Mouse (Mus musculus) liver, postnatal 0 days (tissue): ENCODE measurements around the gene Zfp575. TPM values are rescaled to one million over a fixed set of nuclear protein-coding genes. Genes with fewer than 3 reads are reported as not detected.
A peak's percentile ranks its signal among the peaks of the same experiment; 100 is the strongest.

Source experiments
- ATAC-seq: fragments of 200-750 bp; cut with Nextera tagmentation; 2 replicates; pipeline ENCODE4 v1.8.0; 2017; ENCODE audit warnings: mild to moderate bottlenecking, moderate library complexity
- DNase-seq: peaks from one replicate; pipeline ENCODE4 v3.0.0-alpha.2; 2016
- H3K27ac ChIP-seq: fragments of 300-500 bp; sonication (generic); 2 replicates; pipeline ENCODE4 v1.5.1; 2014; ENCODE audit warnings: antibody characterized with exemption, moderate library complexity, mild to moderate bottlenecking, low read depth
- H3K27me3 ChIP-seq: fragments of 300-500 bp; sonication (generic); 2 replicates; pipeline ENCODE4 v1.6.1; 2014; ENCODE audit warnings: low read length, control low read depth, mixed read lengths; ENCODE audit not compliant: insufficient read depth
- H3K36me3 ChIP-seq: fragments of 300-500 bp; sonication (generic); replicated peaks from 2 replicates; pipeline ENCODE4 v1.6.1; 2014; ENCODE audit warnings: mild to moderate bottlenecking, control low read depth, low read length, moderate library complexity, mixed read lengths; ENCODE audit not compliant: insufficient read depth
- H3K4me1 ChIP-seq: fragments of 300-500 bp; sonication (generic); 2 replicates; pipeline ENCODE4 v1.6.1; 2014; ENCODE audit warnings: antibody characterized with exemption, mild to moderate bottlenecking, control low read depth; ENCODE audit not compliant: insufficient read depth
- H3K4me2 ChIP-seq: fragments of 300-500 bp; sonication (generic); 2 replicates; pipeline ENCODE4 v1.6.1; 2014; ENCODE audit warnings: low read depth, mild to moderate bottlenecking, low read length, moderate library complexity, mixed read lengths
- H3K4me3 ChIP-seq: fragments of 300-500 bp; sonication (generic); 2 replicates; pipeline ENCODE4 v1.5.1; 2014; ENCODE audit warnings: low read depth, low read length
- H3K9ac ChIP-seq: fragments of 300-500 bp; sonication (generic); replicated peaks from 2 replicates; pipeline ENCODE4 v1.6.1; 2014; ENCODE audit warnings: mild to moderate bottlenecking, moderate library complexity
- H3K9me3 ChIP-seq: fragments of 300-500 bp; sonication (generic); 2 replicates; pipeline ENCODE4 v1.6.1; 2016; ENCODE audit warnings: mild to moderate bottlenecking, control low read depth, low read length, mixed read lengths
- CTCF ChIP-seq: sonication (generic); IDR thresholded peaks from 2 replicates; pipeline ENCODE4 v1.5.1; 2016; ENCODE audit warnings: antibody characterized with exemption, low read depth
- EP300 ChIP-seq: IDR thresholded peaks from 2 replicates; pipeline ENCODE4 v1.6.1; 2016; ENCODE audit warnings: antibody characterized with exemption, low read depth, mild to moderate bottlenecking
- WGBS: fragments of 180-500 bp; shearing (Covaris S2); extraction: QIAGEN DNeasy Blood & Tissue Kit; methylation state at CpG from one replicate; pipeline ENCODE4 v1.1.7; 2014; ENCODE audit not compliant: insufficient replicate concordance; 5-methylcytosine and 5-hydroxymethylcytosine counted together
- polyA plus RNA-seq: library from polyadenylated mRNA; unstranded; fragments of >200 nt; fragmentation: Nextera tagmentation; extraction: Ambion mirVana; gene quantifications from 2 replicates; pipeline ENCODE4 v1.2.1, GENCODE M21; 2015

Gene Zfp575
- polyA plus RNA-seq, 1 experiment from 2014 or later: 0.13 TPM

DNA sequence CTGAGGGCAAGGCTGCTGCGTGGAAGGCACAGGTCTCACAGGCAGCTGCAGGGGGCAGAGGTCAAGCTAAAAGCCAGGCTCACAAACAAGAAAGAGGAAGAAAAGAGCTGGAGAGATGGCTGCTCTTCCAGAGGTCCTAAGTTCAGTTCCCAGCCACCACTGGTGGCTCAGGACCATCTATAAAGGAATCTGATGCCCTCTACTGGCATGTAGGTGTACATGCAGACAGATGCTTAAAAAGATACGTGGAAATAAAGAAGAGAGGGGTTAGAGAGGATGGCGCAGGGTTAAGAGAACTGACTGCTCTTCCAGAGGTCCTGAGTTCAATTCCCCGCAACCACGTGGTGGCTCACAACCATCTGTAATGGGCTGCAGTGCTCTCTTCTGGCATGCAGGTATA, 15.0 kb downstream of the Zfp575 start:
- WGBS: 58% methylated on average over 5 of the region's 5 CpGs

DNA sequence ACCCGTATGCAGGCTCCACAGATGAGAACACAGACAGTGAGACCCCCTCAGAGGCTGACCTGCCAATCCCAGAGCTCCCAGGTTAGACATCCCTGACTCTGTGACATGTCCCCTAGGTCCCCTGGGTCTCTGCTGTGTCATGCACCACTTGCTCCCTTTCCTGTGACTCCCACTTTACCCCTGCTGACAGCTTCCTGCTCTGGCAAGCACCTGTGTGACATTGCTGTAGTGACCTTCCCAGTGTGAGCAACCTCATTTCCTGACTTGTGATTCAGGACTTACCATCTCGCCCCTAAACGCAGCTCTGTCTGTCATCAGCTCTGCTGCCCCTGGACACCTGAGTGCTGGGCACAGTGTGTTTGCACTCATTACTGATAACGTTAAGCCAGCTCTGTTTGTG, 16.4 kb downstream of the Zfp575 start:
- H3K36me3 ChIP-seq: peaks cover 24% of the 10 kb centered on the region
- H3K4me3 ChIP-seq: no peak overlapping the region
- H3K9ac ChIP-seq: no peak overlapping the region
- TF ChIP-seq EP300 (no peak), CTCF (no peak)
- DNase-seq: no peak
- WGBS: 73% methylated on average over 4 of the region's 4 CpGs
- H3K4me1 ChIP-seq: peaks cover 6% of the 10 kb centered on the region; the same call in 1 of the 2 replicates
- no peak for ATAC-seq
- no peak overlapping the region for H3K4me2 ChIP-seq
- H3K9me3 ChIP-seq: no peaks in the 10 kb centered on the region
- H3K27ac ChIP-seq: no peak overlapping the region
- no peaks in the 10 kb centered on the region for H3K27me3 ChIP-seq

More for the DNA sequence above, 15.0 kb downstream of the Zfp575 start:
- H3K27ac ChIP-seq: no peak overlapping the region
- peaks cover 12% of the 10 kb centered on the region for H3K36me3 ChIP-seq
- TF ChIP-seq CTCF (peak; percentile 66), EP300 (no peak)
- no peaks in the 10 kb centered on the region for H3K9me3 ChIP-seq
- H3K4me1 ChIP-seq: peaks cover 6% of the 10 kb centered on the region; the same call in 1 of the 2 replicates
- H3K4me3 ChIP-seq: no peak overlapping the region
- ATAC-seq (no peak), DNase-seq (no peak)
- H3K4me2 ChIP-seq: no peak overlapping the region
- no peaks in the 10 kb centered on the region for H3K27me3 ChIP-seq
- no peak overlapping the region for H3K9ac ChIP-seq

DNA sequence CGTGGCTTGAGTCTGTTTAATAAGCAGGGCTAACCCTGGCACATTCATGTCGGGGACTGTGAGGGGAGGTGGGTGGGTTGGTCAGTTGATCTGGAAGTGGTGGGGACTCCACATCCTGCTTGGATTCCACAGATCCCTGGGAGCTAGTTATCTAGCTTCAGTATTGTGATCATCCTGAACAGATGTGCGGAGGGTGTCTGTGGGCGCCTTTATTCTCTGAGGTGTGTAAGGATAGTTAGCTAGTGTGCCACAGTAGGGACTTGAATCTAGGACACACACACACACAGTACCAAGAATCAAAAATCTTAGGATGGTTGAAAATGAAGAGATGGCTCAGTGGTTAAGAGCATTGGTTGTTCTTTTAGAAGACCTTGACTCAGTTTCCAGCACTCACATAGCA, 18.9 kb downstream of the Zfp575 start:
- TF ChIP-seq CTCF (no peak), EP300 (no peak)
- Histone ChIP-seq H3K27me3 (no peaks in the 10 kb centered on the region), H3K27ac (no peak overlapping the region), H3K9me3 (no peaks in the 10 kb centered on the region), H3K4me1 (peaks cover 1% of the 10 kb centered on the region; the same call in 1 of the 2 replicates), H3K4me2 (no peak overlapping the region), H3K9ac (no peak overlapping the region), H3K36me3 (peaks cover 29% of the 10 kb centered on the region), H3K4me3 (no peak overlapping the region)
- 83% methylated on average over 4 of the region's 4 CpGs for WGBS
- DNase-seq: no peak
- ATAC-seq: no peak

DNA sequence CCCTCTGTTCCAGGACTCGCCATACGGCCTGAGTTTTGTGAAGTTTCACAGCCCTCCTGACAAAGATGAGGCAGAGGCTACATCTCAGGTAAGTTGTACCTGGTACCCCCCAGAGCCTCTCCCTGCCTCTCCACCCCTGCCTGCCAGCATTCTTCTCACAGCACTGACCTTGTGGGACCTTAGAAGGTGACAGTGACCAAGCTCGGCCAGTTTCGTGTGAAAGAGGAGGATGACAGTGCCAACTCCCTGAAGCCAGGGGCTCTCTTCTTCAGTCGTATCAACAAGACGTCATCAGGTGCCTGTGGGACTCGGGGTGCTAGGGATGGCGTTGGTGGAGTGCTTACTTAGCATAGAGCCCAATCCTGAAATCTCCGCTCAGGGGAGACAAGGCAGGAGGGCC, 21.2 kb downstream of the Zfp575 start:
- Histone ChIP-seq H3K36me3 (peaks cover 33% of the 10 kb centered on the region), H3K27ac (no peak overlapping the region), H3K4me1 (no peaks in the 10 kb centered on the region), H3K4me2 (no peak overlapping the region), H3K27me3 (no peaks in the 10 kb centered on the region), H3K9me3 (no peaks in the 10 kb centered on the region), H3K9ac (no peak overlapping the region), H3K4me3 (no peak overlapping the region)
- DNase-seq (no peak), ATAC-seq (no peak)
- WGBS: 90% methylated on average over 9 of the region's 9 CpGs
- TF ChIP-seq CTCF: no peak
- no peak for TF ChIP-seq EP300

DNA sequence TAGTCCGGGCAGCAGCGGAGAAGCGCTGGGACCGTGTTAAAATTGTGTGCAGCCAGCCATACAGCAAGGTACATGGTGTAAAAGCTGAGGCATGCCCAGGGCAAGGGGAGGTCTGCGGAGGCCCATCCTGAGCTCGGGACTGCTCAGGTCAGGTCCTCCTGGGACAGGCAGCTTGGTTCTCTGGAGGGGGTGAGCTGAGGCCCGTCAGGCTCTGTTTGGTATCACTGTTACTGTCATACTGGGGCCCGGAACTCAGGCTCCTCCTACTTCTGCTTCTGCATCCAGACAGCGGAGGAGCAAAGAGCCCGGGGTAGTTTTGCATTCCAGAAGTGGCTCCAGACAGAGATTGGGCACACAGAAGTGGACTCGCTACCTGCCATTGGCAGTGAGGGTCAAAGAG, 21.8 kb downstream of the Zfp575 start:
- Histone ChIP-seq H3K9me3 (no peaks in the 10 kb centered on the region), H3K27me3 (no peaks in the 10 kb centered on the region), H3K4me3 (no peak overlapping the region), H3K36me3 (peaks cover 36% of the 10 kb centered on the region), H3K27ac (no peak overlapping the region), H3K4me2 (no peak overlapping the region), H3K4me1 (no peaks in the 10 kb centered on the region), H3K9ac (no peak overlapping the region)
- 84% methylated on average over 11 of the region's 11 CpGs for WGBS
- ATAC-seq: no peak
- DNase-seq: no peak
- TF ChIP-seq CTCF: no peak

DNA sequence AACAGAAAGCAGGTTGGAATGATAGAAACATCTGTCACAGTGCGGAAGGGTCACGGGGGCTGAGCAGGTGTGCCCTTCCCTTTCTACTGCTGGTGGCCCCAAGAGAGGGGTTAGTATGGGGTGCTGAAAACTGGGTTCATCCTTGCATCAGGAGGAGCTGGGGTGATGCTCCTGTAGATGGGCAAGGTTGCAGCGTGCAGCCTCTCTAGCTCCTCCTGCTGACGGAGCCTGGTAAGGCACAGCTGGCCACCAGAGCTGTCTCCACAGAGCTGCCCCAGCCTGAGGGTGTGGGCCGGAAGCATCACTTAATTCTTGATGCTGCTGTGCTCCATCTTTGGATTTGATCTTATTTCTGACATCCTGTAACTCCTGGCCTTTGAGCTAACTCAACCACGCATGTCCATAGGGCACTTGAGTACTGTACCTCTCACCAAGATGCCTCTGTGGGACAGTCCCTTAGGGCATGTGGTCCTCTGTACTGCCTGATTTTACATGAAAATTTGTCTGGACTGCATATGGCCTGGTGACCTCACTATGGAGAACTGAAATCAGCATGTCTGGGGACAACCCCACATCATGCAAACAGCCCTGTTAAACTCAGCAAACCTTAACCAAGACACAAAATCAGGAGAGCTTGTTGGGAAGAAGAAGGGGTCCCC, 22.7 kb downstream of the Zfp575 start:
- Histone ChIP-seq H3K36me3 (peaks cover 42% of the 10 kb centered on the region), H3K27me3 (no peaks in the 10 kb centered on the region), H3K4me1 (no peaks in the 10 kb centered on the region), H3K27ac (no peak overlapping the region), H3K4me3 (no peak overlapping the region), H3K9ac (no peak overlapping the region), H3K4me2 (no peak overlapping the region), H3K9me3 (no peaks in the 10 kb centered on the region)
- DNase-seq: peak; percentile 86
- WGBS: 61% methylated on average over 6 of the region's 6 CpGs
- TF ChIP-seq CTCF: peak; percentile 92
- no peak for TF ChIP-seq EP300
- ATAC-seq: peak; percentile 75
